Mouse (Mus musculus) MEL (cell line): ENCODE data around the gene Prkg2.

ENCODE experiments used
- CTCF ChIP-seq, 3 experiments: IDR thresholded peaks in 2 of 3; conservative IDR thresholded peaks in 1 of 3; 2 replicates each; pipeline ENCODE4 v1.5.1; 2011 to 2012; ENCODE audit warnings: low read length in 3 of 3, low read depth in 2 of 3, mild to moderate bottlenecking in 2 of 3, improper control_type of control experiment in 1 of 3, inconsistent platforms in 1 of 3, mixed read lengths in 1 of 3, moderate library complexity in 1 of 3; ENCODE audit not compliant: control insufficient read depth in 1 of 3, insufficient read depth in 1 of 3, poor library complexity in 1 of 3, severe bottlenecking in 1 of 3
- E2F4 ChIP-seq: IDR thresholded peaks from 2 replicates; pipeline ENCODE4 v1.6.1; 2011; ENCODE audit warnings: low read depth, low read length, improper control_type of control experiment, borderline replicate concordance
- ELF1 ChIP-seq: IDR thresholded peaks from 2 replicates; pipeline ENCODE4 v1.6.1; 2014; ENCODE audit warnings: low read depth, mild to moderate bottlenecking, inconsistent platforms, low read length, improper control_type of control experiment, moderate library complexity
- EP300 ChIP-seq, 2 experiments: IDR thresholded peaks; 2 replicates each; pipeline ENCODE4 v1.6.1; 2011; ENCODE audit warnings: improper control_type of control experiment in 2 of 2, low read length in 2 of 2, low read depth in 1 of 2, mild to moderate bottlenecking in 1 of 2
- NELFE ChIP-seq: IDR thresholded peaks from 2 replicates; pipeline ENCODE4 v1.6.1; 2011; ENCODE audit warnings: low read depth, low read length, improper control_type of control experiment
- POLR2A ChIP-seq, 2 experiments: IDR thresholded peaks; 2 replicates each; pipeline ENCODE4 v1.6.1; 2011 to 2012; ENCODE audit warnings: low read length in 2 of 2, mild to moderate bottlenecking in 2 of 2, control low read depth in 1 of 2, improper control_type of control experiment in 1 of 2, low read depth in 1 of 2, moderate library complexity in 1 of 2; ENCODE audit not compliant: control insufficient read depth in 1 of 2, insufficient read depth in 1 of 2, poor library complexity in 1 of 2
- RCOR1 ChIP-seq: IDR thresholded peaks from 2 replicates; pipeline ENCODE4 v1.6.1; 2012; ENCODE audit warnings: low read depth, mild to moderate bottlenecking, inconsistent platforms, low read length, improper control_type of control experiment
- TBP ChIP-seq: IDR thresholded peaks from 2 replicates; pipeline ENCODE4 v1.8.0; 2011; ENCODE audit warnings: low read depth, low read length, improper control_type of control experiment
- UBTF ChIP-seq: IDR thresholded peaks from 2 replicates; pipeline ENCODE4 v1.6.1; 2012; ENCODE audit warnings: low read depth, mild to moderate bottlenecking, inconsistent platforms, low read length, improper control_type of control experiment, moderate library complexity, borderline replicate concordance; ENCODE audit not compliant: insufficient read depth
- USF2 ChIP-seq, 2 experiments: IDR thresholded peaks; 2 replicates each; pipeline ENCODE4 v1.6.1; 2011 to 2012; ENCODE audit warnings: improper control_type of control experiment in 2 of 2, low read length in 2 of 2, borderline replicate concordance in 1 of 2, inconsistent platforms in 1 of 2, low read depth in 1 of 2, mild to moderate bottlenecking in 1 of 2; ENCODE audit not compliant: insufficient read depth in 1 of 2

DNA sequence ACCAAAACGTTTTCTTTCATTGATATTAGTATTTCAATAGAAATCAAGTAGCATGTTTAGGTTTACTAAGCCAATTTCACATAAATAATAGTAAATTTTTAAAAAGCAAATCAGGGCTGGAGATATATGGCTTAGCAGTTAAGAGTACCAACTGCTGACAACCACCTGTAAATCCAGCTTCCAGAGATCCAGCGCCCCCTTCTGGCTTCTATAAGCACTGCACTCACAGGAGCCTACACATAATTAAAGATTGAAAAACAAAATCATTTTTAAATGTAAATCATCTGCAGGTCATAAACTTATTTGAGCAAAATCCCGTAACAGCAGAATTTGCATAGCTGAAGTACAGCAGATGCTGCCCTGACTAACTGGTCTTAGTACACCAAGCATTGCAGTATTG is 10.8 kb downstream of the Prkg2 start:
- TF ChIP-seq CTCF (IDR thresholded peaks at IDR 0.05 in 2 of 3, conservative IDR thresholded peaks at IDR 0.05 in 1 of 3; ENCODE audit: control insufficient read depth in 1 of 3, insufficient read depth in 1 of 3, low read depth in 2 of 3, low read length in 3 of 3, poor library complexity in 1 of 3, severe bottlenecking in 1 of 3) (peak in 2 of 3 experiments; percentile 6 to 9; a peak in 2 of 6 replicates), RCOR1 (no peak), UBTF (no peak), POLR2A (IDR thresholded peaks at IDR 0.05; ENCODE audit: control insufficient read depth in 1 of 2, insufficient read depth in 1 of 2, low read depth in 1 of 2, low read length in 2 of 2, poor library complexity in 1 of 2) (no peak), EP300 (IDR thresholded peaks at IDR 0.05; ENCODE audit: low read depth in 1 of 2, low read length in 2 of 2) (no peak), E2F4 (no peak), USF2 (IDR thresholded peaks at IDR 0.05; ENCODE audit: borderline replicate concordance in 1 of 2, insufficient read depth in 1 of 2, low read depth in 1 of 2, low read length in 2 of 2) (no peak), ELF1 (no peak), TBP (no peak), NELFE (no peak)
